Mouse (Mus musculus) lung, postnatal 0 days (tissue): ENCODE measurements around the gene 1810046K07Rik.

Experiments
- CTCF ChIP-seq: IDR thresholded peaks from 2 replicates; pipeline ENCODE4 v1.5.1; 2016; ENCODE audit warnings: antibody characterized with exemption, mild to moderate bottlenecking
- EP300 ChIP-seq: IDR thresholded peaks from 2 replicates; pipeline ENCODE4 v1.6.1; 2016; ENCODE audit warnings: antibody characterized with exemption, mild to moderate bottlenecking, control low read depth

DNA sequence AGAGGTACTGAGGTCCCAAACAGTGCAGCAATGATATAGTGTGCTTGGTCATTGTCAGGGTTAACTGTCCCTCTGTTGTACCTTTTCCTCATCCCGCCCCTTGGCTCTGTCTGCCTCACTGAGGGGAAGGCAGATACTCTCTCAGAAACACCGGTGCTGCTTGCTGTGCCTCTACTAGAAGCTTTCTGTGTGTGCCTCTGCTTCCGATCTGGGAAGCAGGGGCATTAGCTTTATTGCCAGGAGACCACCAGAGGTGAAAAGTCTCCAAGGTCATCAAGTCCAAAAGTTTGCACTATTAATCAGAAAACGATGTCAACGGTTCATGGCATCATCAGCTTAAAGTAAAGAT lies 1.2 kb downstream of the 1810046K07Rik start:
- TF ChIP-seq CTCF: no peak
- TF ChIP-seq EP300: no peak
